Mouse (Mus musculus) embryonic facial prominence, embryonic 15.5 days (tissue): ENCODE measurements at regions not wholly inside any gene's neighbourhood (a gene's known extent, or its start where the extent isn't known, plus 50 kb on each side); places are given as distances from the start of the nearest gene placed in this dataset.

Source experiments
- ATAC-seq: fragments of 200-750 bp; cut with Nextera tagmentation; 2 replicates; pipeline ENCODE4 v1.8.0; 2017; ENCODE audit warnings: low read depth, moderate TSS enrichment; ENCODE audit not compliant: insufficient number of reproducible peaks, low FRiP score, low TSS enrichment
- H3K27ac ChIP-seq: fragments of 300-500 bp; sonication (generic); replicated peaks from 2 replicates; pipeline ENCODE4 v1.5.1; 2015; ENCODE audit warnings: mild to moderate bottlenecking, inconsistent platforms
- H3K27me3 ChIP-seq: fragments of 300-500 bp; sonication (generic); 2 replicates; pipeline ENCODE4 v1.6.1; 2015; ENCODE audit warnings: inconsistent platforms
- H3K36me3 ChIP-seq: fragments of 300-500 bp; sonication (generic); 2 replicates; pipeline ENCODE4 v1.6.1; 2015; ENCODE audit warnings: mild to moderate bottlenecking, inconsistent platforms
- H3K4me1 ChIP-seq: fragments of 300-500 bp; sonication (generic); 2 replicates; pipeline ENCODE4 v1.6.1; 2015; ENCODE audit warnings: inconsistent platforms
- H3K4me2 ChIP-seq: fragments of 300-500 bp; sonication (generic); replicated peaks from 2 replicates; pipeline ENCODE4 v1.6.1; 2015; ENCODE audit warnings: mild to moderate bottlenecking, inconsistent platforms
- H3K4me3 ChIP-seq: fragments of 300-500 bp; sonication (generic); replicated peaks from 2 replicates; pipeline ENCODE4 v1.5.1; 2015; ENCODE audit warnings: mild to moderate bottlenecking, inconsistent platforms
- H3K9ac ChIP-seq: fragments of 300-500 bp; sonication (generic); 2 replicates; pipeline ENCODE4 v1.6.1; 2015; ENCODE audit warnings: inconsistent platforms
- H3K9me3 ChIP-seq: fragments of 300-500 bp; sonication (generic); replicated peaks from 2 replicates; pipeline ENCODE4 v1.6.1; 2016; ENCODE audit warnings: inconsistent platforms
- WGBS: fragments of 180-500 bp; shearing (Covaris S2); methylation state at CpG from one replicate; pipeline ENCODE4 v1.1.7; 2015; 5-methylcytosine and 5-hydroxymethylcytosine counted together

DNA sequence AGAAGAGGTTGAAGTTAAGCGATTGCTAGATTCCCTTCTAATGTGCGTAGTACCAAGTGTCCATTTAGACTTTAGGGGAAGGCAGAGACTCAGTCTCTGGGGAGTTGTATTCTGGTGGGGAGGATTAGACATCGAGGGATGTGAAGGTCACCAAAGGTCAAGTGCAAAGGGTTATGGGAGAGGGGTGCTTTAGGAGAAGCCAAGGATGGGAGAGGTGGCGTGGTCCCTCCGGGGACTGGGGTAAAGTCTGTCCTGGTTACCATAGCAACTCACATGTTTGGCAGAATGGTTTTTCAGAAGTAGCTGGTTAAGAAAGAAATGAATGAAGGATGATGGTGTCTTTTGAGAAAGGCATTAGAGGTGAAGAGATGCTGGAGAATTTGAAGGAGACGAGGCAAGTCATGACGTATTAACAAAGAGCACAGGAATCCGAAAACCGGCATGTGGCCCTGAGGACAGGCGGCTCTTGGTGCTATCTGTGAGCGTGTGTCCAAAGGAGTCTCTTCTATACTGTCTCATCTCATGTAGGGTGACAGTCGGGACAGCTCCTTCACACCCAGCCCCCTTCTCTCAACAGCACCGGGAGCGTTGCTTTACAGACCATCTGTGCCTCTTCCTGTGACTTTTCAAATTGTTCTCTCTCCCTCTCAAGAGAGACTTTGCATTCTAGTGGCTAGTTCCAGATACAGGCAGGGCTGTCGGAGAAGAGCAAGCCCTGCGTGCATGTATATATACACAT lies 125.6 kb upstream of the Aldh1b1 start:
- WGBS: 59% methylated on average over 16 of the region's 16 CpGs
- no peak overlapping the region for H3K9ac ChIP-seq
- peaks cover 17% of the 10 kb centered on the region for H3K27me3 ChIP-seq
- H3K27ac ChIP-seq: no peak overlapping the region
- no peaks in the 10 kb centered on the region for H3K36me3 ChIP-seq
- no peaks in the 10 kb centered on the region for H3K9me3 ChIP-seq
- H3K4me2 ChIP-seq: no peak overlapping the region
- H3K4me1 ChIP-seq: no peaks in the 10 kb centered on the region
- ATAC-seq: no peak
- H3K4me3 ChIP-seq: no peak overlapping the region

GRCm38 (mm10) chr4:45672262-45673076 lies 126.4 kb upstream of the Aldh1b1 start:
- H3K9ac ChIP-seq: no peak overlapping the region
- no peak overlapping the region for H3K27ac ChIP-seq
- H3K27me3 ChIP-seq: peaks cover 17% of the 10 kb centered on the region
- no peaks in the 10 kb centered on the region for H3K4me1 ChIP-seq
- no peak overlapping the region for H3K4me3 ChIP-seq
- H3K36me3 ChIP-seq: no peaks in the 10 kb centered on the region
- H3K9me3 ChIP-seq: no peaks in the 10 kb centered on the region
- ATAC-seq: no peak
- 27% methylated on average over 16 of the region's 16 CpGs for WGBS
- H3K4me2 ChIP-seq: no peak overlapping the region

DNA sequence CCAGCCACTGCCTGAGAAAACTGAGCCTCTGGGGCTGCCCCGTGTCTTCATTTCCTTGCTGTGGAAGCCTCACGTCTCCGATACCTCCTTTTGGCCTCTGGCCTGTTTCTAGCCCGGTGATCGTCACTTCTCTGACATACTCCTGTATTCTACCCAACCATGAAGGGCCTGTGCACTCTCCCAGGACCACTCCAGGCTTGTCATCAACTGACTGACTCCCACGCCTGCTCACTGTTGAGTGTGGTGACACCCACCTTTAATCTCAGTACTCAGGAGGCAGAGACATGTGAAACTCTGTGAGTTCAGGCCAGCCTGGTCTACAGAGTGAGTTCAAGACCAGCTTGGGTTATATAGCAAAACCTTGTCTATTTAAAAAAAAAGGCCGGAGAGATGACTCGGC lies 132.1 kb upstream of the Shb start:
- no peak for ATAC-seq
- Histone ChIP-seq H3K9me3 (no peaks in the 10 kb centered on the region), H3K4me1 (no peaks in the 10 kb centered on the region), H3K36me3 (no peaks in the 10 kb centered on the region), H3K27me3 (no peaks in the 10 kb centered on the region), H3K4me2 (no peak overlapping the region), H3K27ac (no peak overlapping the region), H3K4me3 (no peak overlapping the region), H3K9ac (no peak overlapping the region)
- WGBS: 83% methylated on average over 8 of the region's 8 CpGs

DNA sequence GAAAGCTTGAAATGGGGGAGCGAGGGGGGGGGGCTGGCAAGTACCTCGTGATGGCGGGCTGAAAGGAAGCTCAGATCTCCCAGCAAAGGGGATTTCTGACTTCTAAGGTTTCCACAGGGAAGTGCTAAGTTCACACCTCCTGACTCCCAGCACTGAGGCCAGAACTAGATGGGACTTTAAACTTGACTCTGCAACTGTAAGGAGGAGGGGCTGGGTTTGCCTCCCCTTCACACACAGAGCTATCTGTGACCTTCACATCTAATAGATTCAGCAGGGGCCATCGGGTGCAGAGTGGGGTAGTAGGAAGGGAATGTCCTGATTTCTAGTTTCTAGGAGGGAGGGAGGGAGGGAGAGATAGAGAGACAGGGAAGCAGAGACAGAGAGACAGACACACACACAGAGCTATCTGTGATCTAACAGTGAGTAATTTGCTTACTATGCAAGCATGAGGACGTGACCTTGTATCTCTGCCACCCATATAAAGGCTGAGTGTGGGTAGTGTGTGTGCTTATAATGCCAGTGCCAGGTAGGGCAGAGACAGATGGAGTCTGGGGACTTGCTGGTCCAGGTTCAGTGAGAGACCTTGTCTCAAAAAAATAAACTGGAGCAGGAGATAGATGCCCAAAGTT lies 125.2 kb upstream of the Shb start:
- H3K36me3 ChIP-seq: no peaks in the 10 kb centered on the region
- H3K27me3 ChIP-seq: no peaks in the 10 kb centered on the region
- no peak overlapping the region for H3K4me3 ChIP-seq
- 27% methylated on average over 5 of the region's 5 CpGs for WGBS
- peaks cover 14% of the 10 kb centered on the region; the same call in 1 of the 2 replicates for H3K4me1 ChIP-seq
- no peak for ATAC-seq
- H3K4me2 ChIP-seq: no peak overlapping the region
- no peak overlapping the region for H3K9ac ChIP-seq
- H3K9me3 ChIP-seq: no peaks in the 10 kb centered on the region
- no peak overlapping the region for H3K27ac ChIP-seq

GRCm38 (mm10) chr4:45655780-45656179 lies 123.5 kb upstream of the Shb start:
- Histone ChIP-seq H3K27ac (no peak overlapping the region), H3K4me2 (no peak overlapping the region), H3K9ac (no peak overlapping the region), H3K4me1 (peaks cover 14% of the 10 kb centered on the region; the same call in 1 of the 2 replicates), H3K27me3 (no peaks in the 10 kb centered on the region), H3K9me3 (no peaks in the 10 kb centered on the region), H3K4me3 (no peak overlapping the region), H3K36me3 (no peaks in the 10 kb centered on the region)
- WGBS: 61% methylated on average over 5 of the region's 5 CpGs
- ATAC-seq: no peak

DNA sequence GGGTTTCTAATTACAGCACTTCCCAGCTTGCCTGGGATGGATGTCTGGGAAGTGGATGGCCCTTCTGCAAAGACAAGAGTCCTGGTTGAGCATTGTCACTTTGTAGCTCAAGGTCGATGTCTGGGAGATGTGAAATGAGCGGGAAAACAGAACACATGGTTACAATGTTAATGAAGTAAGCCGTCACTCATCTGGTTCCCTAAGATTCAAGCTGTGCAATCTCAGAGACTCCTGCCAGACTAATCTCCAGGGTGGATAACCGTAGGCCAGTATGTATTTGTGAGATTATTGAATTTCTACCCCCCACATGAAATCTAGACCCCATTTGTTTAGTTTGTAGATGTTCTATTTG lies 122.5 kb upstream of the Shb start:
- ATAC-seq: no peak
- Histone ChIP-seq H3K36me3 (no peaks in the 10 kb centered on the region), H3K4me3 (no peak overlapping the region), H3K27me3 (no peaks in the 10 kb centered on the region), H3K27ac (no peak overlapping the region), H3K4me2 (peak overlapping the region; percentile 33), H3K9me3 (no peaks in the 10 kb centered on the region), H3K9ac (no peak overlapping the region), H3K4me1 (peaks cover 14% of the 10 kb centered on the region; the same call in 1 of the 2 replicates)
- 15% methylated on average over 4 of the region's 4 CpGs for WGBS

DNA sequence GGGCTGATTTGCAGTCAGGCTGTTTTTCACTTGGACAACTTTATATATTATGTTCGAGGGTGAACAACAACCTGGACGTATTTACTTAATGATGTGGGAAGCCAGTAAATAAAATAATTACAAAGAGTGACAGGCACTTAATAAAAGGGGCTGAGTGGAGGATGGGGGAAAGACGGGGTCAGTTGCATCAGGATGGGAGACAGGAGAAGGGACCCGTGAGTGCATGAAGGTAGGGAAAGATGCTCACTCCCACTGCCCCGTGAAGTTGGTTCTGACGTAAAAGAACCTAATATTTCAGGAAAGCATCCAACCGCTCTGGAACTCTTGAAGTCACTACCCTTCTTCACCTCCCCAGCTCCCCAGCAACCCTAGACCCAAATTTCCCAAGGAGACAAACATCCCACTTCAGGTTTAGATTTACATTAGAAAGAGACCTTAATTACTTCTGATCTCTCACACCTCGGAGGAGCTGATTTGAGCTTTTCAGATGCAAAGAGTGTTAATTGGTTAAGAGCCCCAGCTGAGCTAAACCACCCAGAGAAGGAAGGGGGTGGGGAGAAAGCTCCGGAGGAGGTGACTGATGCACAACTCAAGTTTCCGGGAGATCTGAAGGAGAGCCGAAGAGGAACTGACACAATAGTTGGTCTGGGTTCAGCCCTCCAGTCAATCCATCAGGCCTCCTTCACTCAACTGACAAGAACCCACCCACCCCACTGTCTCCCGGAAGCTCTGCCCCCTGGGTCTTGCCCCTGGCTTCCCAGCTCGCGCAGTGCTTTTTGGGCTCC lies 121.9 kb upstream of the Shb start:
- peak overlapping the region; percentile 33 for H3K4me2 ChIP-seq
- no peak overlapping the region for H3K27ac ChIP-seq
- H3K36me3 ChIP-seq: no peaks in the 10 kb centered on the region
- H3K27me3 ChIP-seq: no peaks in the 10 kb centered on the region
- H3K4me1 ChIP-seq: peaks cover 14% of the 10 kb centered on the region; the same call in 1 of the 2 replicates
- WGBS: 13% methylated on average over 14 of the region's 14 CpGs
- no peak for ATAC-seq
- H3K4me3 ChIP-seq: no peak overlapping the region
- no peak overlapping the region for H3K9ac ChIP-seq
- no peaks in the 10 kb centered on the region for H3K9me3 ChIP-seq

DNA sequence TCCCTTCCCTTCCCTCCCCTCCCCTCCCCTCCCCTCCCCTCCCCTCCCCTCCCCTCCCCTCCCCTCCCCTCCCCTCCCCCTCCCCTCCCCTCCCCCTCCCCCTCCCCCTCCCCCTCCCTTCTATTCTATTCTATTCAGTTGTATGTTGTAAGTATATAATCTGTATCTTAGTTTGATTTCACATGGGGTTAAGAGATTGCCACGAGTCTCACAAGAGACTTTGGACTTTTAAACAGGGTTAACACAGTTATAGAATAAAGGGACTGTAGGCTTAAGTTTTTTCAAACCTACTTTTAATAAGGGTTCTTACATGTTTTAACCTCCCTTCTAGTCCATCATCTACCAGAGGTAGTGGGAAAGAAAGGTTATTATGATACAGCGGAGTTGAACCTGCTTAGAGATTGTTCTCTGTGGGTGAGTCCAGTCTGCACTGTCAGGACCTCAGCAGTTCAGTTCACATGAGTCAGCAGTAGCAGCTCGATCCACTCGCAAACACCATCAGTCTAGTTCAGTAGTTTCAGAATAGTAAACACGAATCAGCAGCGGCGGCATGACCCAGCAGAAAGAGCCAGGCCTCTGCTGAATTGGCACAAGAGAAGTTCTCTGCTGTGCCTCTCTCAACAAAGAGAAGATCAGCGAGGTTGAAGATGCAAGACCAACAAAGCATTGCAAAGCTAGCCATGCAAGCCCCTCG lies 116.8 kb upstream of the Shb start:
- no peak overlapping the region for H3K4me2 ChIP-seq
- H3K36me3 ChIP-seq: no peaks in the 10 kb centered on the region
- H3K9ac ChIP-seq: no peak overlapping the region
- WGBS: 92% methylated on average over 9 of the region's 9 CpGs
- no peaks in the 10 kb centered on the region for H3K9me3 ChIP-seq
- H3K4me3 ChIP-seq: no peak overlapping the region
- no peaks in the 10 kb centered on the region for H3K27me3 ChIP-seq
- no peak overlapping the region for H3K27ac ChIP-seq
- peaks cover 5% of the 10 kb centered on the region; the same call in 1 of the 2 replicates for H3K4me1 ChIP-seq
- no peak for ATAC-seq

- ATAC-seq: no peak
- WGBS: 63% methylated on average over 3 of the region's 3 CpGs
- Histone ChIP-seq H3K4me2 (no peak overlapping the region), H3K27me3 (no peaks in the 10 kb centered on the region), H3K4me3 (no peak overlapping the region), H3K9ac (no peak overlapping the region), H3K36me3 (no peaks in the 10 kb centered on the region), H3K4me1 (no peaks in the 10 kb centered on the region), H3K9me3 (no peaks in the 10 kb centered on the region), H3K27ac (no peak overlapping the region)
These were observed 115.2 kb upstream of the Shb start for GRCm38 (mm10) chr4:45647514-45647913.

DNA sequence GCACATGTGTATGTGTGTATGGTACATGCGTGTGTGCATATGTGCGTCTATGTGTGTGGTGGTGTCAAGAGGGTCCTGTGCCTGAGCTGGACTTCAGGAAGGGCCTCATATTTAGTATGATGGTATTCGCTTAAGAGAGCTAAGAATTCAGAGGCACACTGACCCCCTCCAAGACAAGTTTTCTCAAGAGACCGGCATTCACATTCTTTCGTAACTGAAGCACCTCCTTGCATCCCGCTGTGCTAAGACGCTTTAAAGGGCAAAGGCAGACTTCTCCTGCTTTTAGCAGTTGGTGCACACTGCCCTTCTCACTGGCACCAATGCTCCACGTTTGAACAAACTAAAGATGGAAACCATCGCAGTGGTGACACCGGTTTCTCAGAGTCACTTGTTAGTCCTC lies 110.3 kb upstream of the Shb start:
- Histone ChIP-seq H3K9me3 (no peaks in the 10 kb centered on the region), H3K4me2 (no peak overlapping the region), H3K4me1 (no peaks in the 10 kb centered on the region), H3K4me3 (no peak overlapping the region), H3K27ac (no peak overlapping the region), H3K27me3 (no peaks in the 10 kb centered on the region), H3K36me3 (no peaks in the 10 kb centered on the region), H3K9ac (no peak overlapping the region)
- WGBS: 74% methylated on average over 10 of the region's 10 CpGs
- no peak for ATAC-seq
